Comparison of ENCODE assay signal across 10 mouse cellular contexts in the genomic region with DNA sequence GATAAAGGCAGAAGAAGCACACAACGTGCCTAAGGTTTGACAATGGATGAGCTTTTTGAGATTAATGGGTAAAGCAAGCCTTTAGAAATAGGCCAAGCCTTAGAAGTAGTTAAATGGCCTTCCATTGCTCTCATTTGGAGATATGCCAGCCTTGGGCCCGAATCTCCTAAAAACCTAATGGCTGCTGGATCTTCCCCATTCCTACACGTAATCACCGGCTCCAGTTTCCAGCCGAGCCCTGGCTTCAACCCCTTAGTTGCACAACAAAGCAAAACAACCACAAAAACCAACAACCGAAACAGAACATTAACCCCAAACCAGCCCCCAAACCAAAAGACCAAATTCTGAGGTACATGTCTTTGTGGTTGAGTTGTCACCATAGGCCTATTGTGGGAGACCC. TPM values are rescaled to one million over a fixed set of nuclear protein-coding genes. Genes with fewer than 3 reads are reported as not detected.
DNase-seq lines count a peak whose midpoint lies in the region; ATAC-seq and TF ChIP-seq lines count a peak whose summit lies in the region.
"Had no signal": no experiment of that assay in that cellular context is flagged by ENCODE, and none has a peak within 500 bp of the region (broad histone marks: within the 10 kb centered on the region; RNA-seq: fewer than 3 reads in every experiment).

No protein-coding gene starts in this region.

- 0 out of 2 replicates have a peak, but pooled peaks cover 2% of the 10 kb centered on the region for H3K36me3 ChIP-seq in liver, embryonic 13.5 days
- no peaks in the 10 kb centered on the region for H3K36me3 ChIP-seq in heart, embryonic 15.5 days

- peaks cover 4% of the 10 kb centered on the region; the same call in 1 of the 2 replicates for H3K4me1 ChIP-seq in cerebellum, adult 2 months (ENCODE audit: control insufficient read depth, insufficient read depth, low read length)
- H3K4me1 ChIP-seq in liver, embryonic 13.5 days (replicated peaks): peaks cover 8% of the 10 kb centered on the region; the same call in 1 of the 2 replicates
- peaks cover 5% of the 10 kb centered on the region for H3K4me1 ChIP-seq in heart, embryonic 15.5 days (replicated peaks)

- H3K4me2 ChIP-seq in liver, embryonic 13.5 days: 0 out of 2 replicates have a peak overlapping the region, but pooled peaks have one; percentile 6
- no peak overlapping the region for H3K4me2 ChIP-seq in heart, embryonic 15.5 days

- H3K9me3 ChIP-seq in liver, embryonic 13.5 days (replicated peaks): no peaks in the 10 kb centered on the region
- no peaks in the 10 kb centered on the region for H3K9me3 ChIP-seq in heart, embryonic 15.5 days (replicated peaks)
- H3K9me3 ChIP-seq: megakaryocyte, embryonic 14.5 days had no signal

- WGBS in cerebellum, adult 2 months: 74% methylated on average over 6 of the region's 6 CpGs
- WGBS in liver, embryonic 13.5 days (ENCODE audit: insufficient replicate concordance): 69% methylated on average over 6 of the region's 6 CpGs
- 73% methylated on average over 6 of the region's 6 CpGs for whole genome bisulfite sequencing in heart, embryonic 15.5 days

- no peak overlapping the region for H3K9ac ChIP-seq in liver, embryonic 13.5 days
- no peak overlapping the region for H3K9ac ChIP-seq in heart, embryonic 15.5 days

- no peak for TF ChIP-seq POLR2A in cerebellum, adult 2 months (IDR thresholded peaks at IDR 0.05; ENCODE audit: borderline replicate concordance, insufficient read depth, low read length)

- no peaks in the 10 kb centered on the region for H3K27me3 ChIP-seq in cerebellum, adult 2 months (ENCODE audit: control insufficient read depth, insufficient read depth, low read length)
- peaks cover 70% of the 10 kb centered on the region for H3K27me3 ChIP-seq in liver, embryonic 13.5 days
- 0 out of 2 replicates have a peak, but pooled peaks cover 6% of the 10 kb centered on the region for H3K27me3 ChIP-seq in heart, embryonic 15.5 days

- DNase-seq in cerebellum, adult 9-10 months: peak; percentile 37
- no peak for DNase-seq in cerebellum, adult 2 months
- no peak for DNase-seq in liver, embryonic 13.5 days
- DNase-seq in liver: no peak
- DNase-seq in retina, postnatal 1 day: no peak
- no peak for DNase-seq in testis, postnatal 10 days (ENCODE audit: low spot score)

- H3K27ac ChIP-seq in cerebellum, adult 2 months (ENCODE audit: insufficient read depth, low read length): no peak overlapping the region
- no peak overlapping the region for H3K27ac ChIP-seq in liver, embryonic 13.5 days
- H3K27ac ChIP-seq in heart, embryonic 15.5 days: peak overlapping the region; percentile 15; the same call in 1 of the 2 replicates

- TF ChIP-seq CTCF in cerebellum, adult 2 months (IDR thresholded peaks at IDR 0.05; ENCODE audit: borderline replicate concordance, insufficient read depth, low read depth, low read length): no peak

- no peak for ATAC-seq in liver, embryonic 13.5 days (ENCODE audit: low read depth)
- ATAC-seq in heart, embryonic 15.5 days (replicated peaks; ENCODE audit: insufficient number of reproducible peaks, insufficient read depth, low FRiP score, low read depth): no peak
- peak; percentile 29; the same call in 1 of the 2 replicates for ATAC-seq in megakaryocyte progenitor cell, adult 5-6 weeks (replicated peaks; ENCODE audit: poor library complexity)

- H3K4me3 ChIP-seq in cerebellum, adult 2 months (replicated peaks; ENCODE audit: insufficient read depth, low read depth, low read length): no peak overlapping the region
- no peak overlapping the region for H3K4me3 ChIP-seq in liver, embryonic 13.5 days (replicated peaks)
- H3K4me3 ChIP-seq in heart, embryonic 15.5 days: no peak overlapping the region
- H3K4me3 ChIP-seq: megakaryocyte, embryonic 14.5 days had no signal

RNA-seq across cellular contexts. Expression of gene Serping1, which starts 0.4 kb away (rescaled TPM):
- polyA plus RNA-seq in cerebellum, adult 2 months (2012; rRNA removed): 19.6 and 22.6 TPM in 2 replicates
- polyA plus RNA-seq in liver, embryonic 13.5 days (2015; fragmentation: Nextera tagmentation; extraction: Ambion mirVana): 34.0 and 39.6 TPM in 2 replicates
- polyA plus RNA-seq in heart, embryonic 15.5 days (2015; fragmentation: Nextera tagmentation; extraction: Ambion mirVana): 45.2 and 53.2 TPM in 2 replicates
- 0.22 TPM in 1 of 2 replicates, not detected in the other for total RNA-seq in megakaryocyte progenitor cell, adult 5-6 weeks (2015)
- not detected in 2 replicates for total RNA-seq in megakaryocyte progenitor cell, adult 5-6 weeks (2017)

RNA-seq across cellular contexts. Expression of gene Ube2l6, which starts 23.0 kb away (rescaled TPM):
- polyA plus RNA-seq in cerebellum, adult 2 months (2012; rRNA removed): 6.4 and 7.8 TPM in 2 replicates
- polyA plus RNA-seq in liver, embryonic 13.5 days (2015; fragmentation: Nextera tagmentation; extraction: Ambion mirVana): 404 and 444 TPM in 2 replicates
- polyA plus RNA-seq in heart, embryonic 15.5 days (2015; fragmentation: Nextera tagmentation; extraction: Ambion mirVana): 128 and 145 TPM in 2 replicates
- 9.6 and 11.2 TPM in 2 replicates for total RNA-seq in megakaryocyte progenitor cell, adult 5-6 weeks (2015)
- total RNA-seq in megakaryocyte progenitor cell, adult 5-6 weeks (2017): 8.5 and 12.7 TPM in 2 replicates

RNA-seq across cellular contexts. Expression of gene Gm19426, which starts 32.2 kb away (rescaled TPM):
- 3.0 and 3.4 TPM in 2 replicates for polyA plus RNA-seq in cerebellum, adult 2 months (2012; rRNA removed)
- polyA plus RNA-seq in liver, embryonic 13.5 days (2015; fragmentation: Nextera tagmentation; extraction: Ambion mirVana): 1.5 and 2.2 TPM in 2 replicates
- 5.1 and 5.3 TPM in 2 replicates for polyA plus RNA-seq in heart, embryonic 15.5 days (2015; fragmentation: Nextera tagmentation; extraction: Ambion mirVana)
- total RNA-seq in megakaryocyte progenitor cell, adult 5-6 weeks (2015): 0.39 TPM in 1 of 2 replicates, not detected in the other
- total RNA-seq in megakaryocyte progenitor cell, adult 5-6 weeks (2017): not detected in 2 replicates

RNA-seq across cellular contexts. Expression of gene Ypel4, which starts 41.8 kb away (rescaled TPM):
- 164 and 171 TPM in 2 replicates for polyA plus RNA-seq in cerebellum, adult 2 months (2012; rRNA removed)
- 57.8 and 64.2 TPM in 2 replicates for polyA plus RNA-seq in liver, embryonic 13.5 days (2015; fragmentation: Nextera tagmentation; extraction: Ambion mirVana)
- 3.0 and 3.8 TPM in 2 replicates for polyA plus RNA-seq in heart, embryonic 15.5 days (2015; fragmentation: Nextera tagmentation; extraction: Ambion mirVana)
- 0.07 and 0.12 TPM in 2 replicates for total RNA-seq in megakaryocyte progenitor cell, adult 5-6 weeks (2015)
- total RNA-seq in megakaryocyte progenitor cell, adult 5-6 weeks (2017): 0.27 TPM in 1 of 2 replicates, not detected in the other

RNA-seq across cellular contexts. Expression of gene Smtnl1, which starts 46.8 kb away (rescaled TPM):
- not detected in 2 replicates for polyA plus RNA-seq in cerebellum, adult 2 months (2012; rRNA removed)
- polyA plus RNA-seq in liver, embryonic 13.5 days (2015; fragmentation: Nextera tagmentation; extraction: Ambion mirVana): 0.23 and 0.24 TPM in 2 replicates
- polyA plus RNA-seq in heart, embryonic 15.5 days (2015; fragmentation: Nextera tagmentation; extraction: Ambion mirVana): 0.25 and 0.38 TPM in 2 replicates
- not detected in 2 replicates for total RNA-seq in megakaryocyte progenitor cell, adult 5-6 weeks (2015)
- total RNA-seq in megakaryocyte progenitor cell, adult 5-6 weeks (2017): 0.24 TPM in 1 of 2 replicates, not detected in the other
- polyA plus RNA-seq: large intestine, adult 2 months had no signal

Comparison
In these comparisons a context has a peak if more than half of its experiments do, and no peak if none do; other contexts are left out.
1. RNA of gene Ube2l6, which starts 23.0 kb away (polyA plus RNA-seq): 404 to 444 TPM in liver, embryonic 13.5 days and 128 to 145 TPM in heart, embryonic 15.5 days; 6.4 to 7.8 TPM in cerebellum, adult 2 months; every median in the first group is over 10 times any median in the second.